Mouse (Mus musculus) MEL (cell line): ENCODE data around the gene Gjc1.

Experiments
- CTCF ChIP-seq, 3 experiments: IDR thresholded peaks in 2 of 3; conservative IDR thresholded peaks in 1 of 3; 2 replicates each; pipeline ENCODE4 v1.5.1; 2011 to 2012; ENCODE audit warnings: low read length in 3 of 3, low read depth in 2 of 3, mild to moderate bottlenecking in 2 of 3, improper control_type of control experiment in 1 of 3, inconsistent platforms in 1 of 3, mixed read lengths in 1 of 3, moderate library complexity in 1 of 3; ENCODE audit not compliant: control insufficient read depth in 1 of 3, insufficient read depth in 1 of 3, poor library complexity in 1 of 3, severe bottlenecking in 1 of 3
- EP300 ChIP-seq, 2 experiments: IDR thresholded peaks; 2 replicates each; pipeline ENCODE4 v1.6.1; 2011; ENCODE audit warnings: improper control_type of control experiment in 2 of 2, low read length in 2 of 2, low read depth in 1 of 2, mild to moderate bottlenecking in 1 of 2
- ETS1 ChIP-seq: IDR thresholded peaks from 2 replicates; pipeline ENCODE4 v1.6.1; 2012; ENCODE audit warnings: low read depth, mild to moderate bottlenecking, inconsistent platforms, low read length, improper control_type of control experiment, moderate library complexity
- MAFK ChIP-seq: IDR thresholded peaks from 2 replicates; pipeline ENCODE4 v1.6.1; 2011; ENCODE audit warnings: low read depth, mild to moderate bottlenecking, low read length, improper control_type of control experiment, borderline replicate concordance
- POLR2A ChIP-seq, 2 experiments: IDR thresholded peaks; 2 replicates each; pipeline ENCODE4 v1.6.1; 2011 to 2012; ENCODE audit warnings: low read length in 2 of 2, mild to moderate bottlenecking in 2 of 2, control low read depth in 1 of 2, improper control_type of control experiment in 1 of 2, low read depth in 1 of 2, moderate library complexity in 1 of 2; ENCODE audit not compliant: control insufficient read depth in 1 of 2, insufficient read depth in 1 of 2, poor library complexity in 1 of 2
- RCOR1 ChIP-seq: IDR thresholded peaks from 2 replicates; pipeline ENCODE4 v1.6.1; 2012; ENCODE audit warnings: low read depth, mild to moderate bottlenecking, inconsistent platforms, low read length, improper control_type of control experiment
- SIN3A ChIP-seq: IDR thresholded peaks from 2 replicates; pipeline ENCODE4 v1.6.1; 2012; ENCODE audit warnings: low read length, improper control_type of control experiment, inconsistent platforms
- TAL1 ChIP-seq: IDR thresholded peaks from 2 replicates; pipeline ENCODE4 v1.6.1; 2012; ENCODE audit warnings: mild to moderate bottlenecking, inconsistent platforms, low read length, moderate library complexity, mixed read lengths

DNA sequence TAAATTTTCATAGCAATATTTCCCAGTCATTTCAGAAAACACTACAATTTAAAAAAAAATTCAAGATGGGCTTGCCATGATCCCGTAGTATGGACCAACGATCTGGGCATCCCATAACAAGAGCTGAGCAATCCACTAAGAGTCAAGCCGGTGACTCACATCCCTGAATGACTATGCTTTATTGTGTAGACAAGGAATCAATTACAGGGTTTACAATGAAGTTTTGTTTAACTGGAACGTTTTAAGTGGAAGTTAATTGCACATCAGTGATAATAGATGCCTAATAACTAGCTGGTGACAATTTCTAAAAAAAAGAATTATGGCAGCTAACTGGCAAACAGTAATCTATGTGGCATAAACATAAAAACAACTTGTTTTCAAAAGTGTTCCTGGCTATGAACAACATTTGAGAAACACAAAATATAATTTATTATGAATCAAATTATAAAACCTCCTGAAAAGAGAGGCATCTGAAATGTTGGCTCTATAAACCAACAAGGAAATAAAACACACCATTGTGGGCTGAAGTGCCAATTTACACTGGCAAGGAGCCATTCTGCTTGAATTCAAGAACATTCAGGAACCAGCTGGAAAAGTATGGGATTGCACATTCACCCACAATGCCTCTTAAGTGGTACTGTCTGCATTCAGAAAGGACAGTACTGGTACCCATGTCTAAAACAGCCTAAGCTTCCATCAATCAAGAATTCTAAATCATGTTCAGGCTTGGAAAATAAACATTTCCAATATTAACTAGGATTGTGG is 8.6 kb downstream of the Gjc1 start:
- no peak for TF ChIP-seq MAFK
- TF ChIP-seq CTCF (IDR thresholded peaks at IDR 0.05 in 2 of 3, conservative IDR thresholded peaks at IDR 0.05 in 1 of 3; ENCODE audit: control insufficient read depth in 1 of 3, insufficient read depth in 1 of 3, low read depth in 2 of 3, low read length in 3 of 3, poor library complexity in 1 of 3, severe bottlenecking in 1 of 3) = no peak
- TF ChIP-seq TAL1 = no peak
- no peak for TF ChIP-seq ETS1
- no peak for TF ChIP-seq EP300 (IDR thresholded peaks at IDR 0.05; ENCODE audit: low read depth in 1 of 2, low read length in 2 of 2)
- no peak for TF ChIP-seq SIN3A
- no peak for TF ChIP-seq RCOR1
- no peak for TF ChIP-seq POLR2A (IDR thresholded peaks at IDR 0.05; ENCODE audit: control insufficient read depth in 1 of 2, insufficient read depth in 1 of 2, low read depth in 1 of 2, low read length in 2 of 2, poor library complexity in 1 of 2)
